Mouse (Mus musculus) cerebellum, adult 2 months (tissue): ENCODE measurements around the gene Man2a1.

Experiments
- CTCF ChIP-seq: fragments of 200-500 bp; IDR thresholded peaks from 2 replicates; pipeline ENCODE4 v1.5.1; 2011; ENCODE audit warnings: low read depth, mild to moderate bottlenecking, control low read depth, low read length, moderate library complexity, borderline replicate concordance; ENCODE audit not compliant: insufficient read depth
- POLR2A ChIP-seq: fragments of 200-500 bp; IDR thresholded peaks from 2 replicates; pipeline ENCODE4 v1.6.1; 2011; ENCODE audit warnings: low read length, control low read depth, borderline replicate concordance; ENCODE audit not compliant: insufficient read depth

GRCm38 (mm10) chr17:64622352-64622886 is 21.9 kb downstream of the Man2a1 start:
- no peak for TF ChIP-seq CTCF
- no peak for TF ChIP-seq POLR2A
